Mouse (Mus musculus): ENCODE data around the gene Ank2.

DNA sequence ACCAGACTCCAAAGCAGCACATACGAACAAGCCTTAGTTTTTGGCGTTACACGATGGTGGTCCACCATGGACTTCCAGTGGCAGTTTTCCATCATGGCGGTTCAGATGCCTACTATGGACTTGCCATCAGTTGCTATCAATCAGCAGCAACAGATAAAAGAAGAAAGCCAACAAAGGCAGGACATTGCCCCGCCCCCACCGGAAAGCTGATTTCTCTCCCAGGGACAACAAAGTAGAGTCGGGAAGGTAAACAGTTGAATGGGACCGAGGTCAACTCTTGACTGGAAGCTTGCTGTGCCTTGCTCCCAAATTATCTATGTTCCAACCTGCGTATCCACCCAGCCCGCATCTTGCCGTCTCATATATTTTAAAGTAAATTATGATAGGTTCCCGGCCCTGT, 328.9 kb downstream of the Ank2 start:
- no peak for TF ChIP-seq POLR2A (IDR thresholded peaks at IDR 0.05; ENCODE audit: insufficient read depth, low read depth, low read length)
- no peak for TF ChIP-seq CTCF (IDR thresholded peaks at IDR 0.05; ENCODE audit: insufficient read depth, low read depth, low read length)
